Mouse (Mus musculus): Measurements from ENCODE around the gene Smim24.
A peak's percentile ranks its signal among the peaks of the same experiment; 100 is the strongest.

The Smim24 gene

DNA sequence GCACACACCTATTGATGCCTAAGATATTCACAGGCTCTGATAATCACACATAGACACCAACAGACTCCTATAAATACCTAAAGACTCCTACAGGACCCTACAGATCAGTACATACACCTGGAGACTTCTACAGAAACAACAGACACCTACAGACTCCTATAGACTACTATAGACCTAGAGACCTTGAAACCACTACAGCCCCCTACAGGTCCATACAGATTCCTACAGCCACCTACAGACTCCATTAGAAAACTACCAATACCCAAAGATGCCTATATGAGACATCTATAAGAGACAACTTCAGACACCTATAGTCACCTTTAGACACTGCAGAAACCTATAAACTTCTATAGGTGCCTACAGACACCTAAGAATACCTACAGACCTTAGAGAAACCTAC is 48.2 kb downstream of the Smim24 start:
- DNase-seq: peak; percentile 11 to 23
